In genomic region chr9:17079674-17080073, GRCm38 (mm10) we compare ENCODE assay signal across 26 mouse cellular contexts.
"Had no signal": no experiment of that assay in that cellular context is flagged by ENCODE, and none has a peak within 500 bp of the region (broad histone marks: within the 10 kb centered on the region; RNA-seq: fewer than 3 reads in every experiment).

No protein-coding gene starts in this region.

- H3K36me3 ChIP-seq: heart, embryonic 13.5 days; heart, embryonic 15.5 days; hindbrain, embryonic 10.5 days; hindbrain, embryonic 12.5 days; intestine, embryonic 15.5 days; limb, embryonic 10.5 days; limb, embryonic 12.5 days had no signal

- H3K4me3 ChIP-seq: heart, adult 2 months; heart, embryonic 13.5 days; heart, embryonic 15.5 days; hindbrain, embryonic 10.5 days; hindbrain, embryonic 12.5 days; intestine, embryonic 15.5 days; layer of hippocampus, adult 2 months; left cerebral cortex, adult 2 months; limb, embryonic 10.5 days; limb, embryonic 12.5 days had no signal

- H3K4me1 ChIP-seq: heart, embryonic 13.5 days; heart, embryonic 15.5 days; hindbrain, embryonic 10.5 days; hindbrain, embryonic 12.5 days; intestine, embryonic 15.5 days; limb, embryonic 10.5 days; limb, embryonic 12.5 days had no signal

- H3K9ac ChIP-seq: forebrain, postnatal 0 days; heart, embryonic 13.5 days; heart, embryonic 15.5 days; hindbrain, embryonic 12.5 days; hindbrain, embryonic 14.5 days; intestine, embryonic 15.5 days; limb, embryonic 12.5 days had no signal

- H3K27ac ChIP-seq: heart, adult 2 months; heart, embryonic 13.5 days; heart, embryonic 15.5 days; hindbrain, embryonic 10.5 days; hindbrain, embryonic 12.5 days; hindbrain, embryonic 14.5 days; intestine, embryonic 15.5 days; layer of hippocampus, adult 2 months; left cerebral cortex, adult 2 months; limb, embryonic 10.5 days; limb, embryonic 12.5 days had no signal

- H3K9me3 ChIP-seq: heart, embryonic 13.5 days; heart, embryonic 15.5 days; hindbrain, embryonic 10.5 days; hindbrain, embryonic 12.5 days; intestine, embryonic 15.5 days; limb, embryonic 10.5 days; limb, embryonic 12.5 days had no signal

- H3K27me3 ChIP-seq: heart, embryonic 13.5 days; heart, embryonic 15.5 days; hindbrain, embryonic 12.5 days; intestine, embryonic 15.5 days; limb, embryonic 12.5 days had no signal

- DNase-seq: forebrain, postnatal 0 days; gastrocnemius, postnatal 14 days; gastrocnemius, postnatal 36 days; heart, adult 11 months; heart, adult 2 months; heart, postnatal 14 days; heart, postnatal 36 days; kidney, adult 18-20 months; kidney, adult 8-10 months; kidney, postnatal 10 days; kidney, postnatal 25 days; kidney, postnatal 4 days had no signal

- H3K4me2 ChIP-seq: heart, embryonic 11.5 days; heart, embryonic 13.5 days; heart, embryonic 15.5 days; hindbrain, embryonic 12.5 days; hindbrain, embryonic 14.5 days; intestine, embryonic 15.5 days; limb, embryonic 12.5 days had no signal

- ATAC-seq: forebrain, postnatal 0 days; hindbrain, embryonic 16.5 days; inflammation-experienced regulatory T-cells, adult 6 months; intestine, embryonic 15.5 days; intestine, postnatal 0 days had no signal
